Mouse (Mus musculus) spleen, adult 2 months (tissue): Measurements from ENCODE around the gene Prodh2.

Experiments used
- CTCF ChIP-seq: fragments of 200-500 bp; IDR thresholded peaks from 2 replicates; pipeline ENCODE4 v1.5.1; 2011; ENCODE audit warnings: mild to moderate bottlenecking, inconsistent platforms; ENCODE audit not compliant: insufficient read depth, insufficient read length, insufficient replicate concordance; ENCODE audit errors: extremely low read depth
- POLR2A ChIP-seq: fragments of 200-500 bp; IDR thresholded peaks from 2 replicates; pipeline ENCODE4 v1.6.1; 2011; ENCODE audit warnings: low read depth, low read length, inconsistent platforms

- TF ChIP-seq POLR2A (no peak), CTCF (no peak)
Observed at GRCm38 (mm10) chr7:30534633-30535577, 41.5 kb downstream of the Prodh2 start, which contains the start of gene Arhgap33.
